Mouse (Mus musculus) intestine, embryonic 16.5 days (tissue): ENCODE results near the gene Cd101. TPM values are rescaled to one million over a fixed set of nuclear protein-coding genes. Genes with fewer than 3 reads are reported as not detected.

Experiments
- ATAC-seq: fragments of 200-750 bp; cut with Nextera tagmentation; 2 replicates; pipeline ENCODE4 v1.8.0; 2017; ENCODE audit warnings: moderate TSS enrichment, moderate library complexity
- H3K27ac ChIP-seq: fragments of 300-500 bp; sonication (generic); 2 replicates; pipeline ENCODE4 v1.5.1; 2014; ENCODE audit warnings: mild to moderate bottlenecking, low read length
- H3K27me3 ChIP-seq: fragments of 300-500 bp; sonication (generic); replicated peaks from 2 replicates; pipeline ENCODE4 v1.6.1; 2014; ENCODE audit warnings: low read length, control low read depth, mixed read lengths; ENCODE audit not compliant: control insufficient read depth, insufficient read depth
- H3K36me3 ChIP-seq: fragments of 300-500 bp; sonication (generic); 2 replicates; pipeline ENCODE4 v1.6.1; 2014; ENCODE audit warnings: low read length, control low read depth; ENCODE audit not compliant: control insufficient read depth, insufficient read depth
- H3K4me1 ChIP-seq: fragments of 300-500 bp; sonication (generic); 2 replicates; pipeline ENCODE4 v1.6.1; 2014; ENCODE audit warnings: low read length, control low read depth, mixed read lengths; ENCODE audit not compliant: control insufficient read depth, insufficient read depth
- H3K4me2 ChIP-seq: fragments of 300-500 bp; sonication (generic); 2 replicates; pipeline ENCODE4 v1.6.1; 2014; ENCODE audit warnings: low read depth, low read length, control low read depth
- H3K4me3 ChIP-seq: fragments of 300-500 bp; sonication (generic); 2 replicates; pipeline ENCODE4 v1.5.1; 2014; ENCODE audit warnings: mild to moderate bottlenecking, low read length
- H3K9ac ChIP-seq: fragments of 300-500 bp; sonication (generic); 2 replicates; pipeline ENCODE4 v1.6.1; 2014; ENCODE audit warnings: low read depth, low read length
- H3K9me3 ChIP-seq: fragments of 300-500 bp; sonication (generic); 2 replicates; pipeline ENCODE4 v1.6.1; 2016; ENCODE audit warnings: low read length, control low read depth; ENCODE audit not compliant: control insufficient read depth
- WGBS: fragments of 180-500 bp; shearing (Covaris S2); extraction: QIAGEN DNeasy Blood & Tissue Kit; methylation state at CpG from one replicate; pipeline ENCODE4 v1.1.7; 2014; 5-methylcytosine and 5-hydroxymethylcytosine counted together
- polyA plus RNA-seq: library from polyadenylated mRNA; unstranded; fragments of >200 nt; fragmentation: Nextera tagmentation; extraction: Ambion mirVana; gene quantifications from 2 replicates; pipeline ENCODE4 v1.2.1, GENCODE M21; 2015

The Cd101 gene
- polyA plus RNA-seq: 0.09 and 0.13 TPM in 2 replicates

DNA sequence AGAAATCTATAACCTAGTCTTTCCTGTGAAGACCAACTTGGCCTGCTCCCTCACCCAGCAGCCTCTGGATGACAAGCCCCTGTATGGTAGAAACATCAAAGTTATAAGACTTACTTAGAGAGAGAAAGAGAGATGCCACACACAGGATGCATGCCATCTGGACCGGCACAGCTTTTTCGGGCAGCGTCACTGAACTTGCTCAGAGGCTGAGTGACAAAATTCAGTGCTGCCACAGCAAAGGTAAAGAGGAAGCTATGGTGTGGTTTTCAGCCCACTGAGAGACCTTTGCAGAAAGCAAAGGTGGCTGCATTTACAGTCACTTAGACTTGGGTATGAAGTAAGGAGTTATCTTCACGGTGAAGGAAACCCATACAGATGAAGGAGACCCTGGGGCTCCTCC lies at the start of gene Cd101:
Gene Cd101 (minus strand): TSS at position 218 of the 400 bp plus-strand sequence.
- H3K9ac ChIP-seq: no peak within 1 kb of the TSS
- no peak within 1 kb of the TSS for H3K4me3 ChIP-seq
- H3K27me3 ChIP-seq: no peaks in the 10 kb centered on the region
- H3K36me3 ChIP-seq: no peaks in the 10 kb centered on the region
- WGBS: 93% methylated on average over 4 of the region's 4 CpGs
- ATAC-seq: no peak
- H3K9me3 ChIP-seq: no peaks in the 10 kb centered on the region
- H3K4me2 ChIP-seq: no peak within 1 kb of the TSS
- peaks cover 9% of the 10 kb centered on the region for H3K4me1 ChIP-seq
- no peak within 1 kb of the TSS for H3K27ac ChIP-seq

GRCm38 (mm10) chr3:101078344-101078743 lies 49.0 kb upstream of the Cd101 start:
- H3K9me3 ChIP-seq: no peaks in the 10 kb centered on the region
- 0 out of 2 replicates have a peak, but pooled peaks cover 4% of the 10 kb centered on the region for H3K36me3 ChIP-seq
- H3K4me3 ChIP-seq: no peak overlapping the region
- no peaks in the 10 kb centered on the region for H3K27me3 ChIP-seq
- H3K4me2 ChIP-seq: no peak overlapping the region
- no peak overlapping the region for H3K9ac ChIP-seq
- peaks cover 3% of the 10 kb centered on the region; the same call in 1 of the 2 replicates for H3K4me1 ChIP-seq
- no peak overlapping the region for H3K27ac ChIP-seq
- ATAC-seq: peak; percentile 23; the same call in 1 of the 2 replicates
- 69% methylated on average over 1 of the region's 1 CpGs for WGBS

GRCm38 (mm10) chr3:101077710-101078100 lies 48.3 kb upstream of the Cd101 start:
- Histone ChIP-seq H3K27ac (no peak overlapping the region), H3K9me3 (no peaks in the 10 kb centered on the region), H3K4me1 (peaks cover 3% of the 10 kb centered on the region; the same call in 1 of the 2 replicates), H3K9ac (no peak overlapping the region), H3K36me3 (0 out of 2 replicates have a peak, but pooled peaks cover 4% of the 10 kb centered on the region), H3K4me2 (no peak overlapping the region), H3K4me3 (no peak overlapping the region), H3K27me3 (no peaks in the 10 kb centered on the region)
- 89% methylated on average over 6 of the region's 6 CpGs for WGBS
- ATAC-seq: no peak

DNA sequence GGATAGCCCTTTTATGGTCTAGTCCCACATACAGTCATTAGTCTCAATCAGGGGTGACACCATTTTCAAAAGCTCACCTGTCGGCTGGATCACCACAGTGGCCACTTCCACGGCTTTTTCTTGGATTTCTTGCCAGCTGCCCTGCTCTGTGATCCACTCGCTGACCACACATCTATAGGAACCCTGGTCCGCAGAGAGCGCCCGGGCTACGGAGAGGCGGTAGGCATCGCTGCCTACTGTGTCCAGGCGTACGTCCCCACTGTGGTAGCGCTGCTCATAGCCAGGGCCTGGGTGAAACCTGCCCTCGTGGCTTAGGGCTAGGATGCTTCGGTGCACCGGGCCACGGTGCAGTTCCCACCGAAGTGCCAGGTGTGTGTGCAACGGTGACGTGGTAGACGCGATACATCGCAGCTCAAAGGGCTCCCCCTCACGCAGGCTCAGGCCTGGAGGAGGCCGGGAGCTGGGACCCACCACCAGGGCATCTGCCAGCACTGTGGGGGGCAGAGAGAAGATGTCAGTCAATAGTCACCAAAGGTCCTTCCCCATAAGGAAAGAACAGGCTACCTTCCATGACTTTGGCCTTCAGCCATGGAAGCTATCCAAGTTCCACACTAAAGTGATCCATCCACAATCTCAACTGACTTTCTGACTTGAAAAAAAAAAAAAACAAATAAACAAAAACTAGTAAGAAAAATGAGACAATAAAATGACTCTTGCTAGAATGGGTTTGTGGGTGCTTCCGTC lies 47.8 kb upstream of the Cd101 start:
- no peak overlapping the region for H3K4me2 ChIP-seq
- WGBS: 96% methylated on average over 25 of the region's 25 CpGs
- no peak for ATAC-seq

DNA sequence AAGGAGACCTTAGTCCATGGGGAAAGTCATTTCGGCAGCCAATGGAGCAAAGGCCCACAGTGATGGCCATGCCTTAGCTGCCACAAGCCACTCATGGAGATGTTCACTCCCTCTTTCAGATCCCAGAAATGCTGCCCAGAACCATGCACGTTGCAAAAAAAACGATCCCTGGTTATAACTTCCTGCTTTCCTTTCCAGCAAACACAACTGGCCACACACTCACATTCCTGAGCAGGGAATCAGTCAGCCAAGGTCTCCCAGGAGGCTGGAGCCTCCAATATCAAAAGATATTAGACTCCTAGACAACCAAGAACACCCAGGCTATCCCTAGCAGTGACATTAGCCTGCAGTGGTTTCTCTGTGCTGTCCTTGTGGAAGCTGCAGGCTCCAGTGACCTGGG lies 46.5 kb upstream of the Cd101 start:
- H3K4me1 ChIP-seq: peaks cover 12% of the 10 kb centered on the region; the same call in 1 of the 2 replicates
- no peak for ATAC-seq
- no peaks in the 10 kb centered on the region for H3K27me3 ChIP-seq
- H3K9ac ChIP-seq: no peak overlapping the region
- no peak overlapping the region for H3K4me3 ChIP-seq
- no peaks in the 10 kb centered on the region for H3K9me3 ChIP-seq
- no peak overlapping the region for H3K27ac ChIP-seq
- no peak overlapping the region for H3K4me2 ChIP-seq
- H3K36me3 ChIP-seq: 0 out of 2 replicates have a peak, but pooled peaks cover 4% of the 10 kb centered on the region
- WGBS: 39% methylated on average over 3 of the region's 3 CpGs

More for the DNA sequence above, 47.8 kb upstream of the Cd101 start:
- Histone ChIP-seq H3K9ac (no peak overlapping the region), H3K27ac (no peak overlapping the region), H3K36me3 (0 out of 2 replicates have a peak, but pooled peaks cover 4% of the 10 kb centered on the region), H3K4me3 (no peak overlapping the region), H3K9me3 (no peaks in the 10 kb centered on the region), H3K4me1 (peaks cover 3% of the 10 kb centered on the region; the same call in 1 of the 2 replicates), H3K27me3 (no peaks in the 10 kb centered on the region)

GRCm38 (mm10) chr3:101073384-101073783 lies 44.0 kb upstream of the Cd101 start:
- no peak for ATAC-seq
- H3K9me3 ChIP-seq: no peaks in the 10 kb centered on the region
- no peak overlapping the region for H3K27ac ChIP-seq
- no peak overlapping the region for H3K9ac ChIP-seq
- no peak overlapping the region for H3K4me2 ChIP-seq
- H3K36me3 ChIP-seq: 0 out of 2 replicates have a peak, but pooled peaks cover 4% of the 10 kb centered on the region
- WGBS: 78% methylated on average over 9 of the region's 9 CpGs
- peaks cover 16% of the 10 kb centered on the region; the same call in 1 of the 2 replicates for H3K4me1 ChIP-seq
- no peak overlapping the region for H3K4me3 ChIP-seq
- H3K27me3 ChIP-seq: no peaks in the 10 kb centered on the region

GRCm38 (mm10) chr3:101072506-101073215 lies 43.3 kb upstream of the Cd101 start:
- no peak for ATAC-seq
- Histone ChIP-seq H3K9me3 (no peaks in the 10 kb centered on the region), H3K36me3 (0 out of 2 replicates have a peak, but pooled peaks cover 4% of the 10 kb centered on the region), H3K27ac (no peak overlapping the region), H3K4me1 (peaks cover 16% of the 10 kb centered on the region; the same call in 1 of the 2 replicates), H3K27me3 (no peaks in the 10 kb centered on the region), H3K4me2 (no peak overlapping the region), H3K4me3 (no peak overlapping the region), H3K9ac (no peak overlapping the region)
- WGBS: 89% methylated on average over 15 of the region's 15 CpGs

GRCm38 (mm10) chr3:101071576-101071975 lies 42.2 kb upstream of the Cd101 start:
- Histone ChIP-seq H3K4me2 (no peak overlapping the region), H3K27me3 (no peaks in the 10 kb centered on the region), H3K9me3 (no peaks in the 10 kb centered on the region), H3K9ac (no peak overlapping the region), H3K4me3 (no peak overlapping the region), H3K27ac (no peak overlapping the region), H3K36me3 (0 out of 2 replicates have a peak, but pooled peaks cover under 1% of the 10 kb centered on the region), H3K4me1 (peaks cover 16% of the 10 kb centered on the region; the same call in 1 of the 2 replicates)
- no peak for ATAC-seq

- H3K4me1 ChIP-seq: peaks cover 16% of the 10 kb centered on the region; the same call in 1 of the 2 replicates
- no peak overlapping the region for H3K9ac ChIP-seq
- 58% methylated on average over 6 of the region's 6 CpGs for WGBS
- H3K4me3 ChIP-seq: no peak overlapping the region
- ATAC-seq: peak; percentile 28
- H3K27me3 ChIP-seq: no peaks in the 10 kb centered on the region
- H3K27ac ChIP-seq: peak overlapping the region; percentile 58; the same call in 1 of the 2 replicates
- no peak overlapping the region for H3K4me2 ChIP-seq
- no peaks in the 10 kb centered on the region for H3K36me3 ChIP-seq
- no peaks in the 10 kb centered on the region for H3K9me3 ChIP-seq
Observed at GRCm38 (mm10) chr3:101070796-101071235, 41.5 kb upstream of the Cd101 start.
